Mouse (Mus musculus) left cerebral cortex, postnatal 25 days (tissue): ENCODE measurements around the gene Eepd1. TPM values are rescaled to one million over a fixed set of nuclear protein-coding genes. Genes with fewer than 3 reads are reported as not detected.
A peak's percentile ranks its signal among the peaks of the same experiment; 100 is the strongest.
"Not testable (repeated sequence)": the region's sequence is repeated elsewhere in the genome, so short reads cannot be mapped to it uniquely, and the experiment has no call there.

Source experiments
- DNase-seq, 2 experiments: peaks; one replicate each; pipeline ENCODE4 v3.0.0; 2022; ENCODE audit warnings: low spot score in 2 of 2, mixed read lengths in 1 of 2
- intact Hi-C: fragments of 180-260 bp; cut with DNase I; formaldehyde crosslinking; loops from one replicate; pipeline ENCODE4 v1.15.1; 2025
- total RNA-seq, 2 experiments: library from RNA; stranded (reverse); gene quantifications; 2 replicates each; pipeline ENCODE4 v1.2.3; 2021

Gene Eepd1
- total RNA-seq = 10 to 100 TPM; 18.9 to 21.7 TPM

- intact Hi-C loops = loop anchor here (2.0 to 5.0 kb wide), 5 partner anchors 39 to 329 kb away; partner anchors contain the start of gene Herpud2
- DNase-seq = peak; percentile 94 to 95
Observed at GRCm38 (mm10) chr9:25481344-25482095, at the start of gene Eepd1. Eepd1 (plus strand) TSS chr9:25481547.

GRCm38 (mm10) chr9:25438836-25439235, 42.5 kb upstream of the Eepd1 start:
- DNase-seq = no peak
- intact Hi-C loops = no loop called here

GRCm38 (mm10) chr9:25440046-25440445, 41.3 kb upstream of the Eepd1 start:
- DNase-seq, intact Hi-C loops: not testable (repeated sequence)

- intact Hi-C loops = loop anchor here (2.0 kb wide), 1 partner anchor 39 kb away; the partner anchor contains the start of gene Eepd1
- peak in 1 of 2 experiments; percentile 69 for DNase-seq
Observed at GRCm38 (mm10) chr9:25442041-25442440, 39.3 kb upstream of the Eepd1 start.

GRCm38 (mm10) chr9:25443029-25443428, 38.3 kb upstream of the Eepd1 start:
- DNase-seq = peak; percentile 20 to 47
- intact Hi-C loops = loop anchor here (2.0 kb wide), 1 partner anchor 38 kb away; the partner anchor contains the start of gene Eepd1

- no peak for DNase-seq
- intact Hi-C loops = loop anchor here (2.0 kb wide), 1 partner anchor 37 kb away; the partner anchor contains the start of gene Eepd1
Observed at GRCm38 (mm10) chr9:25443546-25443945, 37.8 kb upstream of the Eepd1 start.

GRCm38 (mm10) chr9:25450394-25450793, 31.0 kb upstream of the Eepd1 start:
- intact Hi-C loops = no loop called here
- DNase-seq = no peak

GRCm38 (mm10) chr9:25455027-25455426, 26.3 kb upstream of the Eepd1 start:
- intact Hi-C loops = no loop called here
- no peak for DNase-seq

GRCm38 (mm10) chr9:25460835-25461555, 20.4 kb upstream of the Eepd1 start:
- DNase-seq = no peak
- intact Hi-C loops = no loop called here

- intact Hi-C loops = no loop called here
- DNase-seq = no peak
Observed at GRCm38 (mm10) chr9:25464305-25464704, 17.0 kb upstream of the Eepd1 start.

GRCm38 (mm10) chr9:25479392-25480020, 1.8 kb upstream of the Eepd1 start:
- peak in 1 of 2 experiments; percentile 77 for DNase-seq
- intact Hi-C loops = loop anchor here (2.0 to 5.0 kb wide), 7 partner anchors 37 to 327 kb away; partner anchors contain the start of gene Herpud2

GRCm38 (mm10) chr9:25480676-25481075, 671 bp upstream of the Eepd1 start:
- intact Hi-C loops = loop anchor here (2.0 to 5.0 kb wide), 5 partner anchors 38 to 328 kb away; partner anchors contain the start of gene Herpud2
- no peak for DNase-seq

- DNase-seq = no peak
- intact Hi-C loops = loop anchor here (5.0 kb wide), 3 partner anchors 90 to 330 kb away; partner anchors contain the start of gene Herpud2
Observed at GRCm38 (mm10) chr9:25482322-25482998, 1.1 kb downstream of the Eepd1 start.

- intact Hi-C loops = loop anchor here (5.0 kb wide), 3 partner anchors 89 to 331 kb away; partner anchors contain the start of gene Herpud2
- DNase-seq = no peak
Observed at GRCm38 (mm10) chr9:25482999-25483347, 1.6 kb downstream of the Eepd1 start.

- intact Hi-C loops = loop anchor here (5.0 kb wide), 3 partner anchors 88 to 332 kb away; partner anchors contain the start of gene Herpud2
- no peak for DNase-seq
Observed at GRCm38 (mm10) chr9:25483931-25484618, 2.7 kb downstream of the Eepd1 start.

- no peak for DNase-seq
- intact Hi-C loops = loop anchor here (5.0 kb wide), 3 partner anchors 88 to 332 kb away; partner anchors contain the start of gene Herpud2
Observed at GRCm38 (mm10) chr9:25484619-25484986, 3.3 kb downstream of the Eepd1 start.

- no peak for DNase-seq
- intact Hi-C loops = no loop called here
Observed at GRCm38 (mm10) chr9:25485006-25485405, 3.7 kb downstream of the Eepd1 start.

GRCm38 (mm10) chr9:25485406-25485805, 4.1 kb downstream of the Eepd1 start:
- no peak for DNase-seq
- intact Hi-C loops = no loop called here
